Mouse (Mus musculus): Measurements from ENCODE around the gene Ehd3. TPM values are rescaled to one million over a fixed set of nuclear protein-coding genes. Genes with fewer than 3 reads are reported as not detected.
"Not testable (repeated sequence)": the region's sequence is repeated elsewhere in the genome, so short reads cannot be mapped to it uniquely, and the experiment has no call there.

Ehd3 gene
- polyA plus RNA-seq, 1 experiment from 2014 or later: 42.2 TPM

- H3K9ac ChIP-seq (ENCODE audit: low read depth, low read length): no peak overlapping the region
- H3K4me1 ChIP-seq (replicated peaks; ENCODE audit: control insufficient read depth, insufficient read depth, low read length): no peaks in the 10 kb centered on the region
- no peak overlapping the region for H3K4me3 ChIP-seq (ENCODE audit: low read depth, low read length)
- H3K27ac ChIP-seq (ENCODE audit: low read depth, low read length): no peak overlapping the region
- DNase-seq (ENCODE audit: low spot score): no peak
- H3K4me2 ChIP-seq: no peak overlapping the region
- 80% methylated on average over 3 of the region's 3 CpGs for WGBS
- H3K9me3 ChIP-seq (ENCODE audit: control insufficient read depth, low read length): no peaks in the 10 kb centered on the region
- H3K36me3 ChIP-seq (ENCODE audit: control insufficient read depth, insufficient read depth, low read length): no peaks in the 10 kb centered on the region
- no peaks in the 10 kb centered on the region for H3K27me3 ChIP-seq (replicated peaks; ENCODE audit: control insufficient read depth, insufficient read depth, low read length)
- no peak for ATAC-seq (replicated peaks; ENCODE audit: low FRiP score)
Observed at GRCm38 (mm10) chr17:73833474-73833873, 29.5 kb downstream of the Ehd3 start.

- Histone ChIP-seq H3K4me2 (no peak overlapping the region), H3K27me3 (replicated peaks; ENCODE audit: control insufficient read depth, insufficient read depth, low read length) (no peaks in the 10 kb centered on the region), H3K27ac (ENCODE audit: low read depth, low read length) (no peak overlapping the region), H3K4me3 (ENCODE audit: low read depth, low read length) (no peak overlapping the region), H3K9me3 (ENCODE audit: control insufficient read depth, low read length) (no peaks in the 10 kb centered on the region), H3K4me1 (replicated peaks; ENCODE audit: control insufficient read depth, insufficient read depth, low read length) (no peaks in the 10 kb centered on the region), H3K36me3 (ENCODE audit: control insufficient read depth, insufficient read depth, low read length) (no peaks in the 10 kb centered on the region), H3K9ac (ENCODE audit: low read depth, low read length) (no peak overlapping the region)
- ATAC-seq (replicated peaks; ENCODE audit: low FRiP score) (no peak), DNase-seq (ENCODE audit: low spot score) (no peak)
- WGBS: 90% methylated on average over 3 of the region's 3 CpGs
Observed at GRCm38 (mm10) chr17:73836601-73837000, 32.7 kb downstream of the Ehd3 start.

DNA sequence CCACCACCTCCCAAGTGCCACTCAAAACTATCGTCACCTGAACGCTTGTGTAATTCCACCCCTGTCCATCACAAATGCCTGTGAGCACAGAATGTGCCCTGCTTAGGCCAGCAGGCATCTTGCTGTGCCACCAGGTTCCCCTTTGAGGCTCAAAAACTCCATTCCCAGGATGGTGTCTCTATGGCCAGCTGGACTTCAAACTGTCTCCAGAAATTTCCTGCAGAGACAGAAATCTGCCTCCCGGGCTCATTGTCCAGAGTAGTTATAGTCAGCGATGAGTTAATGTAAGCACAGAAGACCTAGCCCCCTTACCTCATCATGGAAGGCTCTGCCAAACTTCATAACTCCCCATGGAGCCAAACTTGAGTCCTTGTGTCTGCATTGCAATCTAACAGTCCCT lies 33.3 kb downstream of the Ehd3 start:
- no peak overlapping the region for H3K4me2 ChIP-seq
- ATAC-seq (replicated peaks; ENCODE audit: low FRiP score): no peak
- H3K4me1 ChIP-seq (replicated peaks; ENCODE audit: control insufficient read depth, insufficient read depth, low read length): no peaks in the 10 kb centered on the region
- no peaks in the 10 kb centered on the region for H3K36me3 ChIP-seq (ENCODE audit: control insufficient read depth, insufficient read depth, low read length)
- no peak for DNase-seq (ENCODE audit: low spot score)
- no peak overlapping the region for H3K4me3 ChIP-seq (ENCODE audit: low read depth, low read length)
- H3K9me3 ChIP-seq (ENCODE audit: control insufficient read depth, low read length): no peaks in the 10 kb centered on the region
- H3K27ac ChIP-seq (ENCODE audit: low read depth, low read length): no peak overlapping the region
- WGBS: 83% methylated on average over 4 of the region's 4 CpGs
- no peaks in the 10 kb centered on the region for H3K27me3 ChIP-seq (replicated peaks; ENCODE audit: control insufficient read depth, insufficient read depth, low read length)
- H3K9ac ChIP-seq (ENCODE audit: low read depth, low read length): no peak overlapping the region

DNA sequence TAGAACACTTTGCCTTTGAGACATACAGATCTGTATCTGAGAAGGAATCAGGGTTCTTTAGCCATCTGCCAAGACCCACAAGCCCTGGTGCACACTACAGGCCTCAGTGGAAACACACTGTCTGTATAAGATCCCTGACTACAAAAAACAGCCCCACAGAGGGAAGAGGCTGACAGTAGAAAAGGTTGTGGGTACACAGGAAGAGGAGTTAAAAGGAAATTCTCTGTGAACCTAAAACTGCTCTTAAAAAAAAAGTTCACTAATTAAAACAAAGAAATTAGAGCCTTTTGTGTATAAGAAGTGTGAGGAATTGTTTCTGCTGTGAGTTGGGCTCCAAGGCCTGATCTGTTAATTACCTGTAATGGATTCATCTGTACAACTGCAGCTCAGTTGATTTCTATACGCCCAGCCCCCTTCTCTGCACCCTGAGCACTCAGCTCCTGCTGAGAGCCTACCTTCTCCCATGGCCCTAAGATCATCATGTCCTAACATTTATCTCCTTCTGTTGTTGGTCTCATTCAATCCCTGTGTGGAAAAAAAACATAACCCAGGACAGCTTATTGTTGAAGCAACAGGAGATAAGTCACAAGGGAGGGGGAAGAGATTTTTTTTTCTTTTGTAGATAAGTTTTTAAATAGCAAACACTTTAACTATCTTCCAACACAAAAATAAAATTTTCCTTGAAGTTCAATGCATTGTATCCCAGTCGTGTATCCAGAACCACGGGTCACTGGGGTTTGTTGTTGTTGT lies 35.3 kb downstream of the Ehd3 start:
- no peak overlapping the region for H3K4me3 ChIP-seq (ENCODE audit: low read depth, low read length)
- ATAC-seq (replicated peaks; ENCODE audit: low FRiP score) (no peak), DNase-seq (ENCODE audit: low spot score) (no peak)
- H3K9me3 ChIP-seq (ENCODE audit: control insufficient read depth, low read length): no peaks in the 10 kb centered on the region
- no peak overlapping the region for H3K4me2 ChIP-seq
- WGBS: 63% methylated on average over 3 of the region's 3 CpGs
- H3K9ac ChIP-seq (ENCODE audit: low read depth, low read length): no peak overlapping the region
- H3K27me3 ChIP-seq (replicated peaks; ENCODE audit: control insufficient read depth, insufficient read depth, low read length): no peaks in the 10 kb centered on the region
- no peak overlapping the region for H3K27ac ChIP-seq (ENCODE audit: low read depth, low read length)
- no peaks in the 10 kb centered on the region for H3K4me1 ChIP-seq (replicated peaks; ENCODE audit: control insufficient read depth, insufficient read depth, low read length)
- no peaks in the 10 kb centered on the region for H3K36me3 ChIP-seq (ENCODE audit: control insufficient read depth, insufficient read depth, low read length)

GRCm38 (mm10) chr17:73839876-73840275 lies 35.9 kb downstream of the Ehd3 start:
- H3K9ac ChIP-seq (ENCODE audit: low read depth, low read length); ATAC-seq (replicated peaks; ENCODE audit: low FRiP score): not testable (repeated sequence)

DNA sequence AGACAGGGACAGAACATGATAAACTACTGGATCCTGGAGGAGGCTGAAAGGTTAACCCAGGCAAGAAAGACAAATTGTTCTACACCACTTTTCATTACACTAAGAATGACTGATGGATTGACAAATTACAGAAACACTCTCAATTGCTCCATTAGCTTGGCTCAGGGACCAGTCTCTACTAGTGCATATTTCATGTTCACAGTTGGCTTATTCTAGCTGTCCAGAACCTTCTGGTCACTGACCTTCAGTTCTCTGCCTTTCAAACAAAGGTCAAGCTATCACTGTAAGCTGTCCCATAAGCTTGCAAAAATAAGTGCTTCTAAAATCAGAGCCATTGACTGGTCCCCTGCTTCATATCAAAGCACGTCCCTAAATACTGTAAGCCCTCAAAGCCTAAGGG lies 39.0 kb downstream of the Ehd3 start:
- no peak overlapping the region for H3K27ac ChIP-seq (ENCODE audit: low read depth, low read length)
- no peak overlapping the region for H3K4me3 ChIP-seq (ENCODE audit: low read depth, low read length)
- ATAC-seq (replicated peaks; ENCODE audit: low FRiP score): no peak
- no peak for DNase-seq (ENCODE audit: low spot score)
- no peaks in the 10 kb centered on the region for H3K9me3 ChIP-seq (ENCODE audit: control insufficient read depth, low read length)
- H3K36me3 ChIP-seq (ENCODE audit: control insufficient read depth, insufficient read depth, low read length): no peaks in the 10 kb centered on the region
- H3K27me3 ChIP-seq (replicated peaks; ENCODE audit: control insufficient read depth, insufficient read depth, low read length): no peaks in the 10 kb centered on the region
- whole genome bisulfite sequencing: 62% methylated on average over 1 of the region's 1 CpGs
- no peak overlapping the region for H3K9ac ChIP-seq (ENCODE audit: low read depth, low read length)
- no peaks in the 10 kb centered on the region for H3K4me1 ChIP-seq (replicated peaks; ENCODE audit: control insufficient read depth, insufficient read depth, low read length)
- H3K4me2 ChIP-seq: no peak overlapping the region

More at GRCm38 (mm10) chr17:73839876-73840275, 35.9 kb downstream of the Ehd3 start:
- H3K9me3 ChIP-seq (ENCODE audit: control insufficient read depth, low read length); DNase-seq (ENCODE audit: low spot score); H3K27me3 ChIP-seq (replicated peaks; ENCODE audit: control insufficient read depth, insufficient read depth, low read length); H3K36me3 ChIP-seq (ENCODE audit: control insufficient read depth, insufficient read depth, low read length); H3K4me2 ChIP-seq; H3K4me1 ChIP-seq (replicated peaks; ENCODE audit: control insufficient read depth, insufficient read depth, low read length); H3K4me3 ChIP-seq (ENCODE audit: low read depth, low read length); H3K27ac ChIP-seq (ENCODE audit: low read depth, low read length): not testable (repeated sequence)
- 58% methylated on average over 1 of the region's 1 CpGs for WGBS

GRCm38 (mm10) chr17:73845632-73846031 lies 41.7 kb downstream of the Ehd3 start:
- H3K9me3 ChIP-seq (ENCODE audit: control insufficient read depth, low read length): no peaks in the 10 kb centered on the region
- no peaks in the 10 kb centered on the region for H3K27me3 ChIP-seq (replicated peaks; ENCODE audit: control insufficient read depth, insufficient read depth, low read length)
- H3K4me3 ChIP-seq (ENCODE audit: low read depth, low read length): no peak overlapping the region
- no peak for DNase-seq (ENCODE audit: low spot score)
- 54% methylated on average over 3 of the region's 3 CpGs for WGBS
- no peak overlapping the region for H3K9ac ChIP-seq (ENCODE audit: low read depth, low read length)
- no peak overlapping the region for H3K27ac ChIP-seq (ENCODE audit: low read depth, low read length)
- no peaks in the 10 kb centered on the region for H3K36me3 ChIP-seq (ENCODE audit: control insufficient read depth, insufficient read depth, low read length)
- H3K4me1 ChIP-seq (replicated peaks; ENCODE audit: control insufficient read depth, insufficient read depth, low read length): no peaks in the 10 kb centered on the region
- H3K4me2 ChIP-seq: no peak overlapping the region
- ATAC-seq (replicated peaks; ENCODE audit: low FRiP score): no peak

DNA sequence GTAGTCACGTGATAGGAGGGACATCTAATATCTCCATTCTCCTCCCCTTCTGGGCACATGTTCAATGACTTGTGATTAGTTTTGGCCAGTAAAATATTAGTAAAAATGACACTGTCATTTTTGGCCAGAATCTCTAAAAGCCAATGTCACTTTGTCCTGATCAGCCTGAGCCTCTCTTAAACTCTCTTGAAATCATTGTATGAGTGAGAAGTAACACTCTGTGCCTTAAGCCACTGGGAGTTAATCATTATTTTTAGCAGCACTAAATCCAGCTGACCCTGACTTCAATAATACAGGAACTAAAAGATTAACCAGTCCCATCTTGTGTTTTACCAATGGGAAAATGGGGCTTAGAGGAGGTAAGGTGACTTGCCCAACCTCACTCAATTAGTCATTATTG lies 43.5 kb downstream of the Ehd3 start:
- H3K4me1 ChIP-seq (replicated peaks; ENCODE audit: control insufficient read depth, insufficient read depth, low read length): no peaks in the 10 kb centered on the region
- no peak for ATAC-seq (replicated peaks; ENCODE audit: low FRiP score)
- no peaks in the 10 kb centered on the region for H3K9me3 ChIP-seq (ENCODE audit: control insufficient read depth, low read length)
- no peaks in the 10 kb centered on the region for H3K36me3 ChIP-seq (ENCODE audit: control insufficient read depth, insufficient read depth, low read length)
- H3K9ac ChIP-seq (ENCODE audit: low read depth, low read length): no peak overlapping the region
- DNase-seq (ENCODE audit: low spot score): no peak
- WGBS: 70% methylated on average over 1 of the region's 1 CpGs
- H3K4me3 ChIP-seq (ENCODE audit: low read depth, low read length): no peak overlapping the region
- no peaks in the 10 kb centered on the region for H3K27me3 ChIP-seq (replicated peaks; ENCODE audit: control insufficient read depth, insufficient read depth, low read length)
- no peak overlapping the region for H3K4me2 ChIP-seq
- H3K27ac ChIP-seq (ENCODE audit: low read depth, low read length): no peak overlapping the region

DNA sequence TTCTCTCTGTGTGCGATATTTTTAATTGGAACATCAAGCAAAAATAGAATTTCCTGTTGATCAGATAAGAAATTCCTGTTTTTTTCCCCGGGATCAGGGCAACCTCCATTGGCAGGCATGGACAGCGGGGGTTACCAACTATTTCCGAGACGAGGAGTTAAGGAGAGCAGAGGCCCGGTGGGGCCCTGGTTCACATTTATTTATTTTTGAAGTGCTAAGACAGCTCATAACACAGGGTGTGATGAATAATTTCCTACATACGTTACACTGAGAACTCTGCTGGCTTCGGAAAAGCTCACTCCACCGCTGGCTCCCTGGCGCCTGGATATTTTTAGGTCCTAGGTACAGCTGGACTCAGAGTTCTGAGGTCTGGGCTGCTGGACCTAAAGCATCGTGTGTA lies 49.1 kb downstream of the Ehd3 start:
- Histone ChIP-seq H3K4me3 (ENCODE audit: low read depth, low read length) (no peak overlapping the region), H3K9ac (ENCODE audit: low read depth, low read length) (no peak overlapping the region), H3K27ac (ENCODE audit: low read depth, low read length) (no peak overlapping the region), H3K36me3 (ENCODE audit: control insufficient read depth, insufficient read depth, low read length) (no peaks in the 10 kb centered on the region), H3K27me3 (replicated peaks; ENCODE audit: control insufficient read depth, insufficient read depth, low read length) (no peaks in the 10 kb centered on the region), H3K4me2 (no peak overlapping the region), H3K4me1 (replicated peaks; ENCODE audit: control insufficient read depth, insufficient read depth, low read length) (no peaks in the 10 kb centered on the region), H3K9me3 (ENCODE audit: control insufficient read depth, low read length) (no peaks in the 10 kb centered on the region)
- 82% methylated on average over 11 of the region's 11 CpGs for WGBS
- DNase-seq (ENCODE audit: low spot score) (no peak), ATAC-seq (replicated peaks; ENCODE audit: low FRiP score) (no peak)
